Comparison of ENCODE assay signal across 8 mouse cellular contexts in the genomic region with DNA sequence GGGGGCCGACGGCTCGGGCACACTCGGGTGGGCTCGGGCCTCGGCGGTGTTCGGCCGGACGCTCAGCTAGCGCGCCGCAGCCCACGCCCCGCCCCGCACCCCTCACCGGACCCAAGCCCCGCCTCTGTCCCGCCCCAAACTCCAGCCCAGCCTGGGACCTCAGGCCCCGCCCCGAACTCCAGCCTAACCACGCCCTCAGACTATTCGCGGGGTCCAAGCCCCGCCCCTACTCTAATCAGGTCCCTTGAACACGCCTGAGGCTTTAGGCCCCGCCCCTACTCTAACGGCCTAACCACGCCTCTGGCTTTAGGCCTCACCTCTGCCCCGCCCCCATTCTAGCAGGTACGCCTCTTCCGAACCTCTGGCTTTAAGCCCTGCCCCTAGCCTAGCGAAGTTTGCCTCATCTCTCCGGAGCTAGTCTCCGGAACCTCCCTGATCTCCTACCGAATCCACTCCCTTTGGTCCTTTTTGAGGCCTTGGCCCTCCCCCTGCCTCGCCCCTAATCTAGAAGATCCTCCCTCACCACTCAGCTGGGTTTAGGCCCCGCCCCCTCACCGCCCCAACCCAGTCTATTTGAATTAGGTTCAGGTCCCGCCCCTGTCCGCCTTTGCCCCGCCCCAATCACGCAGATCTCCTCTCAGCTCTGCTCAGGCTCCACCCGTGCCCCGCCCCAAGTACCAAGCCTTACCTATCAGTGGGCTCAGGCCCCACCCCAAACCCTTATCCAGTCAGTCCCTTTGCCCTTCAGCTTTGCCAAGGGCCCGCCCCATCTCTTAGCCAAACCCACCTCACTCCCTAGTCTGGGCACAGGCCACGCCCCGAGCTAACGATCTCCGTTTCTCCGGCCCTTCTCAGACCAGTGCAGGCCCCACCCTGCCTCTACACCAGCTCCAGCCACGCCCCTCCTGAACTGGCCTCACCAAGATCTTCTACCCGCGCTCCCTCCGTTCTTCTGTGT. TPM values are rescaled to one million over a fixed set of nuclear protein-coding genes. Genes with fewer than 3 reads are reported as not detected.
DNase-seq lines count a peak whose midpoint lies in the region; ATAC-seq and TF ChIP-seq lines count a peak whose summit lies in the region.

No protein-coding gene starts in this region.

- H3K9ac ChIP-seq in heart, embryonic 12.5 days: peak overlapping the region; percentile 72
- H3K9ac ChIP-seq in kidney, postnatal 0 days (ENCODE audit: low read depth, low read length): peak overlapping the region; percentile 67
- H3K9ac ChIP-seq in liver, embryonic 11.5 days (ENCODE audit: low read depth, low read length): peak overlapping the region; percentile 56
- H3K9ac ChIP-seq in stomach, embryonic 14.5 days (replicated peaks; ENCODE audit: low read depth, low read length): peak overlapping the region; percentile 60

- DNase-seq in CD4-positive helper T cell, adult 2 months (ENCODE audit: low read depth, low spot score): peak; percentile 94
- DNase-seq in brain, embryonic 18.5 days (ENCODE audit: low read depth, low spot score): peak; percentile 94
- DNase-seq in kidney, postnatal 0 days (ENCODE audit: low spot score): peak; percentile 100
- DNase-seq in liver, embryonic 11.5 days (ENCODE audit: low spot score): peak; percentile 99
- peak; percentile 95 for DNase-seq in naive thymus-derived CD4-positive, alpha-beta T cell, adult 2 months (ENCODE audit: low read depth)

- peak overlapping the region; percentile 79 for H3K4me2 ChIP-seq in heart, embryonic 12.5 days
- H3K4me2 ChIP-seq in kidney, postnatal 0 days (ENCODE audit: low read length): peak overlapping the region; percentile 91
- H3K4me2 ChIP-seq in liver, embryonic 11.5 days: peak overlapping the region; percentile 86
- H3K4me2 ChIP-seq in stomach, embryonic 14.5 days (replicated peaks; ENCODE audit: low read depth, low read length): peak overlapping the region; percentile 98

- peaks cover 20% of the 10 kb centered on the region for H3K4me1 ChIP-seq in heart, embryonic 12.5 days (replicated peaks)
- H3K4me1 ChIP-seq in kidney, postnatal 0 days (replicated peaks; ENCODE audit: insufficient read depth, low read length): peaks cover 4% of the 10 kb centered on the region
- peaks cover 5% of the 10 kb centered on the region for H3K4me1 ChIP-seq in liver, embryonic 11.5 days (replicated peaks; ENCODE audit: control insufficient read depth, insufficient read depth, low read length)
- H3K4me1 ChIP-seq in stomach, embryonic 14.5 days (ENCODE audit: control insufficient read depth, insufficient read depth, low read length): peaks cover 9% of the 10 kb centered on the region; the same call in 1 of the 2 replicates

- peak; percentile 80 for ATAC-seq in erythroid progenitor cell, adult 5-6 weeks (replicated peaks; ENCODE audit: low FRiP score, poor library complexity, severe bottlenecking)
- ATAC-seq in heart, embryonic 12.5 days (ENCODE audit: insufficient number of reproducible peaks, low FRiP score): peak; percentile 91
- ATAC-seq in kidney, postnatal 0 days (replicated peaks; ENCODE audit: low FRiP score, low read depth): peak; percentile 92
- peak; percentile 95 for ATAC-seq in liver, embryonic 11.5 days (replicated peaks; ENCODE audit: low FRiP score)
- peak; percentile 93 for ATAC-seq in stomach, embryonic 14.5 days (ENCODE audit: insufficient number of reproducible peaks, insufficient read depth, low FRiP score, low read depth)

- H3K36me3 ChIP-seq in heart, embryonic 12.5 days: no peaks in the 10 kb centered on the region
- no peaks in the 10 kb centered on the region for H3K36me3 ChIP-seq in kidney, postnatal 0 days (ENCODE audit: insufficient read depth, low read length)
- no peaks in the 10 kb centered on the region for H3K36me3 ChIP-seq in liver, embryonic 11.5 days (ENCODE audit: control insufficient read depth, insufficient read depth, low read length)
- no peaks in the 10 kb centered on the region for H3K36me3 ChIP-seq in stomach, embryonic 14.5 days (ENCODE audit: control insufficient read depth, insufficient read depth, low read length)

- H3K9me3 ChIP-seq in heart, embryonic 12.5 days (replicated peaks): no peaks in the 10 kb centered on the region
- H3K9me3 ChIP-seq in kidney, postnatal 0 days (replicated peaks; ENCODE audit: low read length): no peaks in the 10 kb centered on the region
- no peaks in the 10 kb centered on the region for H3K9me3 ChIP-seq in liver, embryonic 11.5 days (ENCODE audit: control insufficient read depth, low read length)
- no peaks in the 10 kb centered on the region for H3K9me3 ChIP-seq in stomach, embryonic 14.5 days (ENCODE audit: control insufficient read depth, low read depth, low read length)

- under 1% methylated on average over 48 of the region's 55 CpGs for WGBS in heart, embryonic 12.5 days
- WGBS in kidney, postnatal 0 days: under 1% methylated on average over 54 of the region's 55 CpGs
- WGBS in liver, embryonic 11.5 days: under 1% methylated on average over 55 of the region's 55 CpGs
- under 1% methylated on average over 55 of the region's 55 CpGs for WGBS in stomach, embryonic 14.5 days

- H3K27ac ChIP-seq in heart, embryonic 12.5 days (ENCODE audit: poor library complexity, severe bottlenecking): peak overlapping the region; percentile 41; the same call in 1 of the 2 replicates
- peak overlapping the region; percentile 57 for H3K27ac ChIP-seq in kidney, postnatal 0 days
- no peak overlapping the region for H3K27ac ChIP-seq in liver, embryonic 11.5 days (ENCODE audit: low read depth, low read length)
- peak overlapping the region; percentile 33; the same call in 1 of the 2 replicates for H3K27ac ChIP-seq in stomach, embryonic 14.5 days (ENCODE audit: low read length)

- peak overlapping the region; percentile 64 for H3K4me3 ChIP-seq in heart, embryonic 12.5 days
- H3K4me3 ChIP-seq in kidney, postnatal 0 days (replicated peaks; ENCODE audit: low read depth, low read length): peak overlapping the region; percentile 58
- peak overlapping the region; percentile 74 for H3K4me3 ChIP-seq in liver, embryonic 11.5 days (ENCODE audit: low read depth, low read length)
- peak overlapping the region; percentile 75 for H3K4me3 ChIP-seq in stomach, embryonic 14.5 days (ENCODE audit: low read depth, low read length)

- TF ChIP-seq CTCF in kidney, postnatal 0 days (IDR thresholded peaks at IDR 0.05; ENCODE audit: low read depth): no peak

- peaks cover 27% of the 10 kb centered on the region for H3K27me3 ChIP-seq in heart, embryonic 12.5 days (replicated peaks)
- no peaks in the 10 kb centered on the region for H3K27me3 ChIP-seq in kidney, postnatal 0 days (ENCODE audit: insufficient read depth, low read length)
- H3K27me3 ChIP-seq in liver, embryonic 11.5 days (replicated peaks; ENCODE audit: control insufficient read depth, insufficient read depth, low read length): peaks cover 16% of the 10 kb centered on the region
- peaks cover 4% of the 10 kb centered on the region; the same call in 1 of the 2 replicates for H3K27me3 ChIP-seq in stomach, embryonic 14.5 days (ENCODE audit: control insufficient read depth, insufficient read depth, low read length)

RNA-seq across cellular contexts. Expression of gene Garnl3, which starts 0.6 kb away (rescaled TPM):
- total RNA-seq in erythroid progenitor cell, adult 5-6 weeks (2015; ENCODE audit: low replicate concordance): not detected in 2 replicates
- total RNA-seq in erythroid progenitor cell, adult 5-6 weeks (2017; ENCODE audit: low replicate concordance): not detected in 2 replicates
- 14.0 and 18.0 TPM in 2 replicates for polyA plus RNA-seq in heart, embryonic 12.5 days (2016; fragmentation: Nextera tagmentation; extraction: Ambion mirVana)
- 6.6 and 6.9 TPM in 2 replicates for polyA plus RNA-seq in kidney, postnatal 0 days (2015; fragmentation: Nextera tagmentation; extraction: Ambion mirVana)
- polyA plus RNA-seq in liver, embryonic 11.5 days (2014; fragmentation: Nextera tagmentation; extraction: Ambion mirVana): 4.4 and 4.6 TPM in 2 replicates
- polyA plus RNA-seq in stomach, embryonic 14.5 days (2014; fragmentation: Nextera tagmentation; extraction: Ambion mirVana): 22.0 and 24.5 TPM in 2 replicates
